Mouse (Mus musculus): ENCODE measurements around the gene Pfn1.

DNA sequence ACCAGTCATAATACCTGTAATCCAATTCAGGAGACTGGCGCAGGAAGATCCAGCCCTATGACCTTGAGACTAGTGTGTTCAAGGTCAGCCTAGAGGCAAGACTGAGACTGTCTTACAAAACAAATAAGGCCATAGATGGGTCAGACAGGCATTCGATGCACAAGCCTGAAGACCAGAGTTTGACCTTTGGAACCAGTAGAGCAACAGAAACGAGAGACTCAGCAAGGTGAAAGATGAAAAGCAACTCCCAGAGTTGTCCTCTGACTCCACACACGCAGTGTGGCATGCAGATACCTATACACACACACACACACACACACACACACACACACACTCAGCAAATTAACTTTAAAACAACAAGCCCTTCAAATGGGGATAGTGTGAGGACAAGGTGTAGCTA, 27.6 kb downstream of the Pfn1 start:
- TF ChIP-seq EP300 (IDR thresholded peaks at IDR 0.05; ENCODE audit: insufficient read depth, low read depth, low read length) (no peak), POLR2A (IDR thresholded peaks at IDR 0.05; ENCODE audit: insufficient read depth, low read length) (no peak), CTCF (IDR thresholded peaks at IDR 0.05; ENCODE audit: low read depth, low read length) (no peak)

All from ES-Bruce4 (cell line).